Mouse (Mus musculus) thymus, postnatal 25 days (tissue): Measurements from ENCODE around the gene Rai14.

Experiments
- DNase-seq: peaks from one replicate; pipeline ENCODE4 v3.0.0; 2022

Gene Rai14

GRCm38 (mm10) chr15:10643819-10644218, 70.6 kb downstream of the Rai14 start:
- DNase-seq, result no peak

GRCm38 (mm10) chr15:10643224-10643623, 71.2 kb downstream of the Rai14 start:
- no peak for DNase-seq

DNA sequence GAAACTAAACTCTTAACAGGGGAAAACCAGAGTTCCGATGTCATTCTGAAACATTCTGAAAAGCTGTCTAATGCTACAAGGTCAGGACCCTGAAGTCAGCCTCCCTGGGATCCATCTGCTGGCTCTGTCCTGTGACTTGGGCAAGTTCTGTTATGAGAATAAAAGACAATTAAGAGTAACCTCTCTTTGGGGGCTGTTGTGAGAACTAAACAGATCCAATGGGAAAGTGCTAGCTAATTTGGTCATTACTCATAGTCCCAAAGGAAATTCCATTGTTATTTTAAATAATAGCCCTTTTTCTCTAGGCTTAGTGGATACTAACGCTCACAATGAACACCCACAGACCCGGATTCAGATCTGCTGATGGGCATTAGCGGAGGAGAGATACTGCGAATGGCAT, 72.0 kb downstream of the Rai14 start:
- no peak for DNase-seq

DNA sequence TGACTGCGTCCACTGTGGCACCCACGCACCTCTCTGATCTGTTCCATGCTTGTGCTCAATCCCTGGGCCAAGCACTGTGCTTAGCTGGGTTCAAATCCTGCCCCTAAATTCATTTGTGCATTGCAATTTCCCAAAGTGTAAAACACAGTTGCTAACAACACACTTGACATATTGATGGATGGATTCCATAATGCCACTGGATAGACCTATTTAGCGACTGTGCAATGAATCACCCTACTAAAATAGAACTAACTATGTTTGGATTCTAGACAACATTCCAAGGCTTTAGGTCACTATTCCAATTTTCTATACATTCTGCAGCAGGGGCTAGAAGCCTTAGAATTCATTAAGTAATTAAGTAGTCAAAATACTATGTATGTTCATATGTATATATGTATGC, 73.7 kb downstream of the Rai14 start:
- DNase-seq, result no peak

GRCm38 (mm10) chr15:10637251-10637793, 77.1 kb downstream of the Rai14 start:
- DNase-seq, result no peak

- DNase-seq, result no peak
These were observed 77.6 kb downstream of the Rai14 start for GRCm38 (mm10) chr15:10636844-10637243.

- no peak for DNase-seq
These were observed 79.3 kb downstream of the Rai14 start for GRCm38 (mm10) chr15:10635121-10635520.

DNA sequence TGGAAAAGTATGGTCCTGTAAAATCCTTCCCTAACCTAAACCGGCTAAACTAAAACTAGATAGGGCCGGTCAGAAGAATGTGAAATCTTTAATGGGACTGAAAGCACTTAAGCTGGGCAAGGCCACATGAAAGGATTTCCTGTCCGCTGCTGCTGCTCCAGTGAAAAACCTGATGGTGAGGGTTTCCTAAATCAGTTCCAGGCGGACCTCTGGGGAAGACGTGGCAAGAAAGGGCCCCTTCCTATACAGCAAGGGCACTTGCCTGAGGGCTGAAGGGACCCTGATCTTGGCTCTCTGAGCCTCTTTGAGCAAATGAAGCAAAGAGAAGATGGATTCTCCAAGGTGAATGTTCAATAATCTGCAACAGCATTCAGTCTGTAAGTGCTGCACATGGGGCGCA, 80.2 kb downstream of the Rai14 start:
- no peak for DNase-seq

DNA sequence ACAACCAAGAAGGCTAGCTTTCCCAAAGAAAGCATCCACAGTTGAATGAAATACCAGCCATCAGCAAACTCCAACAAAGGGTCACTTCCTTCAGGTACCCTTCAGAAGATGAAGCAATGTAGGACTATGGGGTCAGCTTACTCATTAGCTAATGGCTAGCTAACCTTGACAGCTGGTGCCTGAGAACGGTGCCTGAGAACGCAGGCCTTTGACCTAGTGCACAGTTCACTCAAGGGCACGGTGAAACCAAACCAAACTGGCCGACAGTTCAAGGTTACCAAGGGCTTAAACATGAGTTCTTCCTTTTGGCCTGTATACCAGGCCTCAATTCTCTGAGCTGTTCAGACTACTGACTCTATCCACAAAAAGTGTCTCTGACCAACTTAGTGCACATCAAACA, 81.0 kb downstream of the Rai14 start:
- DNase-seq, result no peak

- DNase-seq, result no peak
These were observed 81.8 kb downstream of the Rai14 start for GRCm38 (mm10) chr15:10632581-10632980.

DNA sequence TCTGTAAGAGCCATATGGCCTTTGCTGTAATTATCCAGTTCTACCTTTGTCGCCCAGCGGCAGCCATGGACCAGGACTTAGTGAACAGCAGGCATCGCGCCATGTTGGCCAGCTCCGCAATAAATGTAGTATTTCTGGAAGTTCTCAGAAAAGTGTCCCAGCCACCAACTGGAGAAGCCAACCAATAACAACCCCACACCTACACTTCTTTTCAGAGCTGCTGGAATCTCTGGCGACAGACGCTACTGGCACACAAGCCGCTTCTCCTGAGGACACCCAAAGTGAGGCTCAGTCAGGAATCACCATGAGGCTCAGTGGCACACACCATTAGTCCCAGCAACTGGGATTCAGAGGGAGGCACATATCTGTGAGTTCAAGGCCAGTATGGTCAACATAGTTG, 82.4 kb downstream of the Rai14 start:
- DNase-seq, result no peak

DNA sequence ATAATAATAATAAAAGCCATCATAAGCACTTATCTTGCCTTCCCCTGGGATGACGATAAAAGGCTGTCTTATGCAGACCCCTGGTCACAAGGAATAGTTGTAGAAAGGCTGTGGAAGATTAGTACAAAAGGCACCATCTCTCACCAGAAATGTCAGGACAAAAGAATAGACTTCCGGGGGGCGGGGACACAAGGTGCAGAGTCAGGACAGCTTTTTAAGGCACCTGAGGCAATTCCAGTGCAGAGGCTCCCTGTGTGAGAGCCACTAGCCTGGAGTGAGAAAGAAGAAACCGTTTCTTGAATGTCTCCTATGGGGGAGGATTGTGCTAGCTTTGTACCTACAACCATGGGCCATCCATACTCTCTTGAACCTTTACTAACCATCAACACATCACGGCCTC, 82.9 kb downstream of the Rai14 start:
- no peak for DNase-seq

DNA sequence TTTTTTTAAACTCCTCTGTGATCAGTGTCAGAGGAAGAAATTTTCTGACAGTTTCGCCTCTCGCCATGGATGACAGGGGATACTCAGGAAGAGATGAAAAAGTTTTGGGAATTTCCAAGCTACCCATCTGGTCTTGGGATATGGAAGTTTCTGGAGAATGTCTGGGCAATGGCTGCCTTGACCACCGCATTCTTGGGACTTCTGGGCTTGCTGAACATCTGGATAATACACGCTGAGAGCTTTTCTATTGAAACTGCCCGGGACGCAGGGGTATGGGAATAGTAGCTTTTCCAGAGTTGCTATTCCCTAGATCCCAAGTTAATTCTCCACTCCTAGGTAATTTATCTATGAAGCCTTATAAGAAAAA, 85.5 kb downstream of the Rai14 start:
- no peak for DNase-seq

- no peak for DNase-seq
These were observed 86.1 kb downstream of the Rai14 start for GRCm38 (mm10) chr15:10628131-10628979.

- DNase-seq, result no peak
These were observed 90.7 kb downstream of the Rai14 start for GRCm38 (mm10) chr15:10623571-10624227.

DNA sequence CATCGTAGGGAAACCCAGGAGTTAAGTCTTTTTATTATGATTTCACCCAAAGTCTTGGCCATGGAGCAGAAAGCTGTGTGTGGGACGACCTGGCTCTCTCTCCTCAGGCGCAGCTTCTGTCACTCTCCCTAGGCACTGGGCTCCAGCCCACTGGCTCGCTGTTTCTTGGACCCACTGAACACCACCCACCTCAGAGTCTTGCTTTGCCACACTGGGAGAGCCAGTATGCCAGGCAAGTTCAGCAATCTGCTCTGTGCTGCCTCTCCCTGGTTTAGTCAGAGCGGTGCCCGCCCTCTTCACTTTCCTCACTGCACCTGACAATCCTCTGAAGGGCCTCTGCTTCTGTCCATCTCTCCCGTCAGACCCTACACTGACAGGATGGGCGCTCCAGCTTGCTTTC, 93.2 kb downstream of the Rai14 start:
- DNase-seq, result no peak

DNA sequence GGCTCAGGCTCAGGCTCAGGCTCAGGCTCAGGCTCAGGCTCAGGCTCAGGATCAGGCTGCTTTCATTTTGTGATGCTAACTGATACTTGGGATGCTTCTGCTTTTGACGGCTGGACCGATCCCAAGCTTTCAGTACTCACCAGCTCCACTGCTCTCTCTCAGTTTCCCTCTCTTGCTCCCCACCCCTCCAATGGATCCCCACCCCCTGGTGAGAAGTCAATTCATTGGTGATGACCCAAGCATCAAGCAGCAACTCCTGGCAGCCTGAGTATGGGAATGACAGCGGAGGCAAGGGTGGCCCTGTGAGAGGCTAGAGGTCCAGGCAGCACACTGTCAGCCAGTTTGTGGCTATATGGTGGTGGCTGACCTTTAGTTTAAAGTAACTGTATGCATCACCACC, 94.7 kb downstream of the Rai14 start:
- no peak for DNase-seq

DNA sequence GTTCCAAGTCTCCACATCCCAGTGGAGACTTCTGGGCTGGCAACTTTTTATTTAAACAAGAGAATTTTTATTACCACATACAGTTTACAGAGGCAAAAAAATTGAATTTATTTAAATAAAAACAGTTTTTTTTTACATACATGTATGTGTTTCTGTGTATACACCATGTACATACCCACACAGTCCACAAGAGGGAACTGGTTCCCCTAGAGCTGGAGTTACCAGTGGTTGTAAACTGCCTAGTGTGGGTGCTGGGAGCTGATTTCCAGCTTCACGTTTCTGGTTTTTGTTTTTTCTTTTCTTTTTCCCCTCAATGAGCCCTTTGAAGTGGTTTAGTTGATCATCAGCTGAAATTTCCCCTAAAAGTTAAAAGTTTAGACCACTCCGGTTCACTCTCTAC, 96.1 kb downstream of the Rai14 start:
- DNase-seq, result no peak

DNA sequence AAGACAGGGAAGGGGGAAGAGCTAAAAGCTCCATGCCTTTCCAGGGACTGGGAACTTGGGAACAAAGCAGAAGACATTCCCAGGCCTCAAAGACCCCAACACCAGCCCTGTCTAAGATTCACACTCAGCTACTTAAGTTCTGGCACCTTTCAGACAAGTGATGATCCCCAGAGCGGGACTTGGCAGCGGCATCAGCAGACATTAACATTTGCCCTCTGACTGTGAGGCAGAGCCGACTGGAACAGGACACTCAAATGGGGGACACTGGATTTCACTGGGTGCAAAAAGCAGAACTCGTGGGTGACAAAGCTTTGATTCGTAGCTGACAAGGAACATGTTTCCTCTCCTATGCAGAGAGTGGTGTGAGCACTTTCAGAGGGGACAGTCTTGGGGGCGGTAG, 98.4 kb downstream of the Rai14 start:
- DNase-seq, result no peak

DNA sequence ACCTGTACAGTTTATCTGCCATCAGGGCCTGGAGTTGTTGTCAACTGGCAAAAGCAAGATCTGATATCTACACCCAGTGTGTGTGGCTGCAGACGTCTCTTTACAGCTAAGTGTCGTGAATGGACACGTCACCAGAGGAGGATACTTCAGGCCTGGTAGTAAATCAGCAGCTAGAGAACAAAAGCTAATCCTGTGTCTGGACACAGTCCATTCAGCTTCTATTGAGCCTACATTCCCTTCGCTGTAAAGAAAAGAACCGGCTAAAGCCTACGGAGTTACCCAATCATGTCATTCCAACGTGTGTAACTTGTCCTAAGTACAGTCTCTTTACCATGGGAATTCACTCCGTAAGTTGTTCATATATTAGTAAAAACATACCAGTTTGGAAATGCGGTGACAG, 103.4 kb downstream of the Rai14 start:
- no peak for DNase-seq

GRCm38 (mm10) chr15:10609107-10609506, 105.3 kb downstream of the Rai14 start:
- no peak for DNase-seq

DNA sequence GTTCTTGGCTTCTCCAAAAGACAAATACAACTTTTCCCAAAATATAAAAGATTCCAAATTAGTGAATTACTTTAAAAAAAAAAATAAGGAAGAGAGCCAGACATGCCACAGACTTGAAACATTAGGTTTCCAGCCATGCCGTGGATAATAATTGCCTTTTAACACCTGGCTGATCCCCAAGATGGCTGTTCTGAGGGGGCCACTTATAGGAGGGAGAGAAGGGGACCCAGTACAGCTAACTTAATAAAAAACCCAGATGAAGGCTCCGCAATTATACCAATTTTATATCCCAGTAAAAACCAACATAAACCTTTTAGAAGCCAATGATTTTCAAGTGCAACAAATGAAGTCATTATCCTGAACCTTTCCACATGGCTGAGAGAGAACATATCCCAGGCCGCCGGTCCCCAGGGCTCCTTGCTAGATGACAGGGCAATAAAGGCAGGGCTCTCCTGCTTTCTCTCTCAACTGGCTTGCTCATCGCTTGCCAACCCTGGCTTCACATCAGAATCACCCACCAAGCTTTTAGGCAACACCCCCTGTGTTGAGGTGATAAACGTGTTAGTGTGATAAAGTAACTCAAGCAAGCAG, 105.8 kb downstream of the Rai14 start:
- no peak for DNase-seq

GRCm38 (mm10) chr15:10599413-10599812, 115.0 kb downstream of the Rai14 start:
- no peak for DNase-seq
